Mouse (Mus musculus) erythroblast, embryonic 14.5 days (primary cell): ENCODE measurements around the gene Mtg2. TPM values are rescaled to one million over a fixed set of nuclear protein-coding genes. Genes with fewer than 3 reads are reported as not detected.

Source experiments
- H3K27me3 ChIP-seq: 2 replicates; pipeline ENCODE4 v1.6.1; 2012; ENCODE audit warnings: inconsistent platforms; ENCODE audit not compliant: control insufficient read depth
- H3K36me3 ChIP-seq: 2 replicates; pipeline ENCODE4 v1.6.1; 2012; ENCODE audit warnings: mild to moderate bottlenecking, inconsistent platforms; ENCODE audit not compliant: control insufficient read depth
- H3K4me1 ChIP-seq: 2 replicates; pipeline ENCODE4 v1.6.1; 2012; ENCODE audit warnings: inconsistent platforms; ENCODE audit not compliant: control insufficient read depth
- H3K4me3 ChIP-seq: replicated peaks from 2 replicates; pipeline ENCODE3; 2012; ENCODE audit warnings: moderate library complexity, mild to moderate bottlenecking, inconsistent platforms
- H3K9me3 ChIP-seq: 2 replicates; pipeline ENCODE4 v1.6.1; 2012; ENCODE audit warnings: low read length, inconsistent platforms, mixed read lengths; ENCODE audit not compliant: control insufficient read depth
- GATA1 ChIP-seq: IDR thresholded peaks from 2 replicates; pipeline ENCODE4 v1.6.1; 2012; ENCODE audit warnings: low read length, inconsistent platforms, mixed read lengths
- TAL1 ChIP-seq: IDR thresholded peaks from 3 replicates; pipeline ENCODE4 v1.6.1; 2012; ENCODE audit warnings: low read length, inconsistent platforms, mixed read lengths
- polyA plus RNA-seq: library from polyadenylated mRNA; stranded (reverse); fragments of >175 nt; gene quantifications from 2 replicates; pipeline ENCODE4 v1.2.3, GENCODE M21; 2012

The Mtg2 gene
- polyA plus RNA-seq, 1 experiment, result 1.0 TPM

DNA sequence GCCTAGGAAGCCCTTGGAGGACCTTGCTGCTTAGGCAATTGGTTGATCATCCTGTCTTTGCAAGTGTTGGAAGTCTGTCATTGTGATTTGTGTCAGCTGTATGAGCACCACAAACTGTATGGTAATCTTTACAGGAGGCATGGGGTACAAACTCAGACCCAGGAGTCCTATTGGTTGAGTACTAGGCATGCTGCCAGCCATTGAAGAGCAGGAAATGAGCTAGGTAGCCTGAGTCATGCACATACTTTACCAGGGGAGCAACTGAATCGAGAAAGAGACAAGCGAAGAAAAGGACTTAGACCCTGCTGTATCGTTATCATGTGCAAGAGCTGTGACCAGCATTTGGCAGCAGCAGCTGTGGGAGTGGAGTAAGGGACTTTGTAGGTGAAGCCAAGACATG is 37.5 kb upstream of the Mtg2 start:
- no peak for TF ChIP-seq TAL1
- no peak for TF ChIP-seq GATA1
- H3K4me1 ChIP-seq, result peaks cover 5% of the 10 kb centered on the region
- no peaks in the 10 kb centered on the region for H3K9me3 ChIP-seq
- no peaks in the 10 kb centered on the region for H3K27me3 ChIP-seq
- no peak overlapping the region for H3K4me3 ChIP-seq
- peaks cover 100% of the 10 kb centered on the region for H3K36me3 ChIP-seq

DNA sequence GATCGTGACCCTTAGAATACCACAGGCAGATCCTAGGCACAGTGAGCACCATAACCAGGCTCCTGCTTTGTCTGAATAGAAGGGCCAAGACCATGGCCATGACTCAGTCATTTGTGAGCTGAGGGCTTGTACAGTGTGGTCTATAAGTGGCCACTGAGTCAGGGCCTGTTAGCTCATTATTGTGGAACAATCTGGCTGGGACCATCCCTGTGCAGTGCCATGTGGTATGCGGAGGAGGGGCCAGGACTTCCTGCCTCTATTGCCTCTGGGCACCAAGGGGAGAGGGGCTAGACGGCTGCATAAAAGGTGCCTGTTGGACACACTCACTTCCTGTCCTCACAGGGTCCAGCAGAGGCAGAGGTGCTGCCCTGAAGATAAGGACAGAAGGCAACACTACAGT is 36.4 kb upstream of the Mtg2 start:
- H3K4me3 ChIP-seq, result no peak overlapping the region
- H3K4me1 ChIP-seq, result no peaks in the 10 kb centered on the region; the same call in 1 of the 2 replicates
- no peaks in the 10 kb centered on the region for H3K27me3 ChIP-seq
- TF ChIP-seq GATA1, result no peak
- no peaks in the 10 kb centered on the region for H3K9me3 ChIP-seq
- H3K36me3 ChIP-seq, result peaks cover 100% of the 10 kb centered on the region

DNA sequence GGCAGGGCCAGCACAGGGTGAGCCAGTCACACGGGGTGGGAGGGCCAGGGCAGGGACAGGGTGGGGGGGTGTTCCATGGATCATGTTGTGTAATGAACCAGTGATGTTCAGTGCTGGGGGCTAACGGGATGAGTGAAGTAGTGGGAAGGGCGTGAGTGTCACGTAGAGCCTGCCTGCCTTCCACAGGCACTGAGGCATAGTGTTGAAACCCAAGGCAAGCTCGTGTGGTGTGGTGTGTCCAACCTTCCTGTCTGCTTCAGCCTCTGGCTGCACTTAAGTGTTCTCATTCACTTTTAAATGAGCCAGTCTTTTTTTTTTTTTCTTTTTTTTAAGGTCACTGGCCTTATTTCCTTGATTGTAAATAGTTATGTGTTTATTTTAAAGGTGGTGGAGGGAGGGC is 35.6 kb upstream of the Mtg2 start:
- Histone ChIP-seq H3K27me3 (no peaks in the 10 kb centered on the region), H3K36me3 (peaks cover 100% of the 10 kb centered on the region), H3K9me3 (no peaks in the 10 kb centered on the region), H3K4me1 (peaks cover 3% of the 10 kb centered on the region), H3K4me3 (no peak overlapping the region)
- TF ChIP-seq TAL1 (no peak), GATA1 (no peak)

DNA sequence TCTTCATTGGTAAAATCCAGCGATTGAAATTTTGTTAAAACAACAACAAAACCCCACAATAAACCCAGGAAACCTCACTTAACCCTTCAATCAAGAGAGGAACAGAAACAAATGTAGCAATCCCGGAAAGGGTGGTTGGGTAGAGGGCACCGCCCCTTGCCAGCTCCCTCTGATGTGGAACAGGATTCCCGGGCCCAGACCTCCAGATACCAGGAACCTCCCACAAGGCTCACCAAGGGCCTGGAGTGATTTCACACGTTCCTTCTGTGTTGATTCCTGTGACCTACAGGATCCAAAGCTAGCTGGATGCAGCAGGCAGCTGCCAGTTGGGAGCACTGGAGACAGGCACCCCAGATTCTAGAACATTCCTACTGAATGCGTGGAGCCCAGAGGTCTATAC is 30.0 kb upstream of the Mtg2 start:
- Histone ChIP-seq H3K9me3 (no peaks in the 10 kb centered on the region), H3K4me1 (peaks cover 37% of the 10 kb centered on the region), H3K27me3 (peaks cover 21% of the 10 kb centered on the region), H3K4me3 (peak overlapping the region; percentile 78), H3K36me3 (peaks cover 55% of the 10 kb centered on the region)
- TF ChIP-seq TAL1, result no peak

DNA sequence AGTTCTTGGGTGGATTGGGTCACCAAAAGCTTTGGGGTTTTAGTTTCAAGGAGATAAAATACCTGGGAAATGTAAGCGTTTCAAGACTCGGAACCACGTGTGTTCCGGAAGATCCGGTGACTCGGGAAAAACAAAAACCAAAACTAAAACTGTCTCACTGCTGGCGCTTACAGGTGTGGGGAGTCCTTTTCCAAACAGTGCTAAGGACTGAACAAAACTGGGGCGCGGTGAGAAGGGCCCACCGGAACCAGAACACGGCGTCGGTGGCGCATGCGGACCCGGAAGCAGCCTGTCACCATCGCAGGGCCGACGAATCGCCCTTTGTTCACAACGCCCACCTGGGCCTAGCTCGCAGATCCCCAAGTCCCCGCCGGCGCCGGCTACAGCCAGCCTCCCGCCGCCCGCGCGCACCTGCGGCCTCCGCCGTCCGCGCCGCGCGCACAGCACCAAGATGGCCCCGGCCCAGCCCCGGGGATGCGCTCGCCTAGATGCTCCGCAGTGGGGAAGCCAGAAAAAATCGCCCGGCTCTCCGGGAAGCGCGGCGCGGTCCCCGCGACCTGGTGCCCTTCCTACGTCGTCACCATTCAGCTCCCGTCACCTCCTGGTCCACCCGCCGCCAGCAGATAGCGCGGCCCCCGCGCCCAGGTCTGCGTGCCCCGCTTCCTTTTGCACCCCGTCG is 28.7 kb upstream of the Mtg2 start:
- Histone ChIP-seq H3K9me3 (no peaks in the 10 kb centered on the region), H3K27me3 (peaks cover 21% of the 10 kb centered on the region), H3K36me3 (peaks cover 42% of the 10 kb centered on the region), H3K4me1 (peaks cover 37% of the 10 kb centered on the region), H3K4me3 (peak overlapping the region; percentile 78)
- TF ChIP-seq GATA1 (no peak), TAL1 (no peak)

DNA sequence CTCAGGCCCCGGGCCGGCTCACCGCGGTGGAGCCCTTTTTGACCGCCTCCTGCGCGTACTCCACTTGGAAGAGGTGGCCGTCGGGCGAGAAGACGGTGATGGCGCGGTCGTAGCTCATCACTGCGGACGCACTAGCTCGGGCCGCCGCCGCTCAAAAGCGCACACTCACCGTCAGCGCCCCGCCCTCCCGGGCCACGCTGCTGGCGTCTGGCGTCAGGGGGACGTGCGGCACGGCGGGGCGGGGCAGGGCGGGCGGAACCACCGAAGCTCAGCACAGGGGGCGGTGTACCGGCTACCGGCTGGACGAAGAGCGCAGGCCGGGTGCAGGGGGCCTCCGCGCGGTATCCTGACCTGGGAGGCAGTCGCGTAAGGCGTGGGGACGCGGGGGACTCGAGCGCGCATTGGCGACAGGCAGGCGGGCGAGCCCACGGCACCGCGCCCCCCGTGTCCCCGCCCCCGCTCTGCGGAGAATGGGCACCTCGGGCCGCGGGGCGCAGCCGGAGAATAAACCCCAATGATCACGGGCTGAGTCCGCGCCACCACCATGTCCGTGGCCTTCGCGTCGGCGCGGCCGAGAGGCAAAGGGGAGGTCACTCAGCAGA is 28.0 kb upstream of the Mtg2 start, which contains the start of the genes Psma7 and Ss18l1:
TSS of gene Psma7 (minus strand) at position 178 of the 602 bp plus-strand sequence.
TSS of gene Ss18l1 (plus strand) at position 254 of the 602 bp plus-strand sequence.
- H3K36me3 ChIP-seq, result peaks cover 36% of the 10 kb centered on the region
- H3K9me3 ChIP-seq, result no peaks in the 10 kb centered on the region
- H3K4me3 ChIP-seq, result peak within 1 kb of the TSS; percentile 78
- H3K27me3 ChIP-seq, result peaks cover 21% of the 10 kb centered on the region
- TF ChIP-seq TAL1 (no peak), GATA1 (no peak)
- peaks cover 37% of the 10 kb centered on the region for H3K4me1 ChIP-seq

DNA sequence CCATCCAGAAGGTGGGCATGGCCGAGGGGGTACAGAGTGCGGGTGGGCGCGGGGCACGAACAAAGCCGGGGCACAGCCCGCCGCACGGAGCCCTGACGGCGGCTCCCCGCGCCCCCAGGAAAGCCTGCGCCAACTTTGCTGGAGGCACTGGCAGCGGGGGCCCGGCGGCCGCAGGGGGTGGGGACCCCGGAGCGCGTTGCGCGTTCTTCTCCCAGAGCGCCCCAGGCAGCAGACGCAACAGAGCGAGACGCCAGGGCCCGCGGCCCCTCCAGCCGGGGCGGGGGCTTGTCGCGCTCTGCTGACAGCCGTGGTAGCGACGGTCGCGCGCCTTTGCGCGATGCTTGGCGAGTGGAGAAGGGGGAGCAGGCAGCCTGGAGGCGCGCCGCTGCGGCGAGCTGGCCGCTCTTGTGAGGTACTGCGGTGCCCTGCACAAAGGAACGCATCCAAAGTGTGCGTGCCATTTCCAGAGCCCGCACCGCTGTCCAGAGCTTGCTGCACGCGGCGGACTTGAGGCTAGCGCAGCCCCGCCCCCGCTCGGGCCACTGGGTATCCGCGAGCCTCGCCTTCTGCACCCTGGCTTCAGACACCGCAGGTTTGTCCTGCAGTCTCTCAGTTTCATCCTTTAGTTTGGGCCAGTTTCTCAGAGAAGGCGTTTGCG is 27.4 kb upstream of the Mtg2 start:
- peaks cover 37% of the 10 kb centered on the region for H3K4me1 ChIP-seq
- TF ChIP-seq GATA1, result no peak
- TF ChIP-seq TAL1, result no peak
- peaks cover 21% of the 10 kb centered on the region for H3K27me3 ChIP-seq
- no peaks in the 10 kb centered on the region for H3K9me3 ChIP-seq
- peak overlapping the region; percentile 78 for H3K4me3 ChIP-seq
- H3K36me3 ChIP-seq, result peaks cover 29% of the 10 kb centered on the region

DNA sequence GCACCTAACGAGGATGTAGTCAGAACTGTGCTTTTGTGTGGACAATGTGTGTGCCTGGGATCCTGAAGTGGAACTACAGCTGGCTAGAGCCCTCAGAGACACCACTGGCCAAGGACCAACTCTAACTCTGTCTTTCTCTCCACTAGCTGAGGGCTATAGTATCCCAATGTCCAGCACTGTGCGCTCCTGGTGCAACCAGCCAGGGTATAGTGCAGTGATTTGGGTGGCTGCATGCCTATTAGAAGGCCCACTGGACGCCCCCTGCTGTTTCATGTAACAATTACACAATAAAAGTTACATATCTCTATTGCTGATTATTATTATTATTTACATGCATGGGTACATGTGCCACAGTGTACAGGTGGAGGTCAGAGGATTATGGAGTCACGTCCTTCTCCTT is 25.1 kb upstream of the Mtg2 start:
- no peak for TF ChIP-seq TAL1
- TF ChIP-seq GATA1, result no peak
- Histone ChIP-seq H3K27me3 (peaks cover 21% of the 10 kb centered on the region), H3K9me3 (no peaks in the 10 kb centered on the region), H3K4me1 (peaks cover 29% of the 10 kb centered on the region), H3K36me3 (peaks cover 8% of the 10 kb centered on the region), H3K4me3 (no peak overlapping the region)

DNA sequence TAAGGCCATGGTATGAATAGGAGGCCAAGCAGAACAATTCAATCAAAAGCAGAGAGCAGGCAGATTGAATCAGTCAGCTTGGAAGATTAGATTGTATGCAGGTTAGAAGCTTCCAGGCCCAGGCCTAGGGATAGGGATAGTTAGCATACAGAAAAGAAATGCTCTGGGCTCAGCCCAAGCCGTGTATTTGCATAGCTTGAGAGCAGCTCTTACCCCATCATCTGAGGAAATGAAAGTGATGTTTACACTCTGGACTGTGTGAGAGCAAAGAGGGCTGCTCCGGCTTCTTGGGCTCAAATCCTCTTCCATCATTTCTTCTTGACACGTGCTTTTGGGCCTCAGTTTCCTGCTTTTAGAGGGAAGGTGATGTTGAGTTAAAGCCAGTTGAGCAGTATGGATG is 22.8 kb upstream of the Mtg2 start:
- Histone ChIP-seq H3K9me3 (no peaks in the 10 kb centered on the region), H3K4me1 (peaks cover 17% of the 10 kb centered on the region), H3K27me3 (peaks cover 21% of the 10 kb centered on the region), H3K4me3 (no peak overlapping the region), H3K36me3 (no peaks in the 10 kb centered on the region; the same call in 1 of the 2 replicates)
- TF ChIP-seq GATA1 (no peak), TAL1 (no peak)
